Mouse (Mus musculus): Measurements from ENCODE around the gene Rhob. TPM values are rescaled to one million over a fixed set of nuclear protein-coding genes. Genes with fewer than 3 reads are reported as not detected.

Gene Rhob
- polyA plus RNA-seq, 3 experiments from 2014 or later = 0.15 to 2.8 (median 1.7) TPM

DNA sequence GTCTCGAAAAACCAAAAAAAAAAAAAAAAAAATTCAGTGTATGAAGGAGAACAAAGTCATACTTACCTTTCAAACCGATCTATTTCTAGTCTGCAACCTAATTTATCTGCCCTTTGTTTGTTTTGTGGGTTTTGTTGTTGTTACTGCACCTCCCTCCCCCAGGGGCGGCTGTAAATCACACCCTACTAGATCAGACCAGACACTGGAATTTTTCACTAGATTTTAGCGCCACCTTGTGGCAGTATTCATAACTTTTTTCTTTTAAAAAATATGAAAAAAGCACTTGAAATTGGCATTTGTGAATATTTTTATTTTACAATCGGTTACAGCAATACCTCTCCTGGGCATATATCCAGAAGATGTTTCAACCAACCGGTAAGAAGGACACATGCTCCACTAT, 2.7 kb upstream of the Rhob start:
- no peak for ATAC-seq

DNA sequence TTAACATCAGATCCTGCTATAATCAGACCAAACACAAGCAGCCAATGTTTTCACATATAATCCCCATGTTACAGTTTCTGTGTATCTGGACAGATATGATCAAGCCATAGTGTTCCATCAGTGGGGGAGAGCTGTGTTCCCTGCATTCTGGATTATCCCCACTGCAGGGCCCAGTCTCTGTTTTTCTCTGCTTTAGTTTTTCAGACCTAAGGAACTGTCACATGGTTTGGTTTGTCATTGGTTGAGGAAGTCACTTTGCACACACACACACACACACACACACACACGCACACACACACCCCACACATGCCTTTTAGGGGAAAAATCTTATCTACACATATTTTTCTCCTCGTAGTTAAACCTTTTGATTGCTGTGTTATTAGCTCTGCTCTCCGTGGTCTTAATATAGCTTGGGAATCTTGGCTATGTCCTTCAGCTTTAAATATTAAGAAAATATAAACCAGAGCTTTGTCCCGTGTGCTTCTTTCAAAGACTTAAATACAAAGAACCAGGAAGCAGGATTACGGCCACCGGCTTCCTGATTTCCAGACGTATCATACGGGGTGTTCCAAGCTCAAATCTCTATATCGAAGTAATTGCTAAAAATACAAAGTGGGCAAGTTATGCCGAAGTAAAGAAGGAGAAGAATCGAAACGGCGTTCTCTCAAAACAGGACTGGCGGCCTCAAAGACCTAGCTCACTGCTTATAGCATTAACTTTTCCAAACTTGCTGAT, 1.9 kb upstream of the Rhob start:
- no peak for ATAC-seq

DNA sequence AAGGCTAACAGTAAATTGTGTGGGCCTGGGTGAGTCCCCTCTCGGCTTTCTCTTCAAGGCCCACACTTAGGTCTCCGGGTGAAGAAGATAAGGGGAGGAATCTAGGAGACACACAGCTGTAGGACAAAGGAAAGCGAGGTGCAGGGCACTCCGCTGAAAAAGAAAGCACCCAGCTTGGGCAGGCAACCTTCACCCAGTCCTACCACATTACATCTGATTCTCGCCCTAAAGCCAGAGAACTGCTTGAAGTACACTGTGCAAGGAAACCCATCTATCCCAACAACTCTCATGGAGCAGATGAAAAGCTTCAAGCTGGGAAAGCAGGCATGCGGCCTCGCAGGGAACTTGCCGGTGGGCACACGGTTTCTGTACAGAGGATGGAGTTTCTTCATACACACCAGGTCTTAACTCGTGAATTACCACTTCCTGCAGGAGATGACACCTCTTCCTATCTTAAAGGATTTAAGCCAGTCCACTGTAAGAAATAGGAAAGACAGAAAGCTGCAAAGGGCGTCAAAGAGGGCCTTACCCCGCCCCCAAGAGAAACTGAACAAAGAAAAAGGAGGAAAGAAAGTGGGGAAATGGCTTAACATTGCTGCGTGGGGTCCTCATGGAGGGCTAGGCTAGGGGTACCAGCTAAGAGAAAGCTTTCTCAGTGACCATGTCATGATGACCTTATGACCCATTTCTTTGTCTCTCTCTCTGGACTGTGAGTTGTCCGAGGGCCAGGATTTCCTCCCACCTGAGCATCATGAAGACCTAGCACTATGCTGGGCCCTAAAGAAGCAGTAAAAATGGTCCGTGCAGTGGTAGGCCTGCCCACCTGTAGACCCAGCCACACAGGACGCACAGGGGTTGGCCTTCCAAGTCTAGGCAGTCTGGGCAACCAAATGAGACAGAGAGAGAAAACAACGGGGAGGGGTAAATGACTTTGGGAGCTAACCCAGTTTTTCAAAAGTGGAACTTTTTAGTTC, 1.1 kb upstream of the Rhob start:
- peak; percentile 1 for ATAC-seq

DNA sequence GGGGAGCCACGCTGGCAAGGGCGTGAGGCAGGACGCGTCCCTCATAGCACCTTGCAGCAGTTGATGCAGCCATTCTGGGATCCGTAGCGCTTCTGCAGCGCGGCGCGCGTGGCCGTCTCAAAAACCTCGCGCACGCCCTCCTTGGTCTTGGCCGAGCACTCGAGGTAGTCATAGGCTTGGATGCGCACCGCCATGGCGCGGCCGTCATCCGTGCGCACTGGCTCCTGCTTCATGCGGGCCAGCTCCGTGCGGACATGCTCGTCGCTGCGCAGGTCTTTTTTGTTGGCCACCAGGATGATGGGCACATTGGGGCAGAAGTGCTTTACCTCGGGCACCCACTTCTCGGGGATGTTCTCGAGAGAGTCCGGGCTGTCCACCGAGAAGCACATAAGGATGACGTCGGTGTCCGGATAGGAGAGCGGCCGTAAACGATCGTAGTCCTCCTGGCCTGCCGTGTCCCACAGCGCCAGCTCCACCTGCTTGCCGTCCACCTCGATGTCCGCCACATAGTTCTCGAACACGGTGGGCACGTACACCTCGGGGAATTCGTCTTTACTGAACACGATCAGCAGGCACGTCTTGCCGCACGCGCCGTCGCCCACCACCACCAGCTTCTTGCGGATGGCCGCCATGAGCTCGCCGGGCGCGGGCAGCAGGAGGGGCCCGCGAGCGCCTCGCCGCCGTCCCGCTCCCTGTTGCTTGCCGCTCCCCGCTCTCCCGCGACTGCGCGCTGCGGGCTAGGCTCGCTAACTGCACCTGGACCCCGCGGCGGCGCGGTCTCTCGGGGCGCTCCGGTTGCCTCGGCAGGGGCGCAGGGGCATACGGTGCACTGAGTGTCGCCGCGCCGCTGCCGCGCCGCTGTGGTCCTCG, 573 bp downstream of the Rhob start:
- peak; percentile 42 for ATAC-seq

DNA sequence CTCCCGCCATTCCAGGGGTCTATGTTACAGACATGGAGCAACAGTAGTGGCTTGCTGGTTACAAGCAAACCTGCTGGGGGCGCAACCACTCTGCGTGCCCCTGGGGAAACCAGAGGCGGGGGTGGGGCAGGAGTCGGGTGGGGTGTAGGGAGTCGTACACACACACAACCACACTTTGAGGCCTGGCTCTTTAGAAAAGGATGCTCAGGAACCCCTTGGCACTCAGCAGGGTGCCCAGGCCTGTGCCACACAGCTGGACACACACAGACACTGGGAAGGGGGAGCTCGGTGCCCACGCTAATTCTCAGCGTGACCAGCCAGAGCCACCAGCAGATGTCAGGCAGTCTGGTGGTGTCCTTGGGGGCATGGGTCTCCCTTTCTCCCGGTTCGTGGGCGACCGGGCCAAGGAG, 1.2 kb downstream of the Rhob start:
- no peak for ATAC-seq

DNA sequence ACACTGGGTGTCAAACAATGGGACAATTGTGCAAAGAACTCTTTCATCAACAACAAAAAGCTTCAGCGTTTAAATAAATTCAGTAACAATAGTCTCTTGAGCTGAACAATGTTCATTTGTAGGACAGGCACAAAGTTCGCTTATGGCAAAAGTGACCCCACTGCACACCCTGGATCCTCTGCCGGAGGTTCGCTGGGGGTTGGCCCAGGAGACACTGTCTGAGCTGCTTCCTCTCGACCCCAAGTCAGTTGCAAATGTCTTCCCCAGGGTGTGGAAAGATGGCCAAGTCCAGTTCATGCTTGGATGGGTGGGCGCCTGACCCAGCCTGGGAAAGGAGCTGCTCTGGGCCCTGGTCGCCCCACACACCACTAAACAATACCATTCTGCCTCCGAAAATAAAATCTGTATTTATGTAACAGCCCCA, 1.6 kb downstream of the Rhob start:
- ATAC-seq = no peak

DNA sequence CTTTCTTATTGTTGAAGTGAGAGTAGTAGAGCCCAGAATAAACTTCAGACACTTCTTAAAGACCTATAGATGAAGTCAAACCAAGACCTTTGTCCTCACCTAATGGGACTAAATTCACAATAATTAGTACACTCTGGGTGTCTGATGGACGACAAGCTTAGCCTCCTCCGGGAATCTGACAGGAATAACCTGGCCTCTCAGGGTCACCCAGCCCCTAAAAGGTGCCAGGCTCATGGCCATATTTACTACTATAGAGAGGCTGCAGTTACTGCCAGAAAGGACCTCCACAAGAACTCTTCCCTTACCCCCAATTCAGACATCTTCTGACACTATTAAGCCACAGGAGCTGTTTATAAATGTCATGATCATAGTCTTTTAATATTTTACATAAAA, 2.5 kb downstream of the Rhob start:
- no peak for ATAC-seq

DNA sequence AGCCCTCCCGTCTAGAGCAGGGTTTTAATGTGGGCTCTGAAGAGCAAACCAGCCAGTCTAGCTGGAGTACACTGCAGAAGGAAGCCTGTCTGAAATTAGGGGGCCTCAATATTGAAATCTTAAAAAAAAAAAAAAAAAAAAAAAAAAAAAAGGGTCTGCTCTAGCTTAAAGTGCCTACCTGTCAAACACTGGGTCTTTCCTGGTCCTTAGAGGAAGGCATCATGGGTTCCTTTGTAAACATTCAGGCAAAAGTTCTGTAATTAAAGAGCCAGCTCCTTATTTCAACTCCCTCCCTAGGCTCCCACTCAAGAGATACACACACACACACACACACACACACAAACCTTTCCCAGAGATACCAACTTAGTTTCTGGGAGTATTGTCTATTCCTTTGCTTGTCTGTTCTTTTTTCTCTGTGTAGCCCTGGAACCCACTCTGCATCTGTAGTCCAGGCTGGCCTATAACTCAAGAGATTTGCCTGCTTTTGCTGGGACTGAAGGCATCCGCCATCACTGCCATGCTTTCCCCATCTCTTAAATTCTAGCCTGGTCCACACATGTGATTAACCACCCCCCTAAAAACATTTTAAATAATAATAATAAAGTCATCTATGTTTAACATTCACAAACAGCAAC, 3.0 kb downstream of the Rhob start:
- ATAC-seq = no peak

DNA sequence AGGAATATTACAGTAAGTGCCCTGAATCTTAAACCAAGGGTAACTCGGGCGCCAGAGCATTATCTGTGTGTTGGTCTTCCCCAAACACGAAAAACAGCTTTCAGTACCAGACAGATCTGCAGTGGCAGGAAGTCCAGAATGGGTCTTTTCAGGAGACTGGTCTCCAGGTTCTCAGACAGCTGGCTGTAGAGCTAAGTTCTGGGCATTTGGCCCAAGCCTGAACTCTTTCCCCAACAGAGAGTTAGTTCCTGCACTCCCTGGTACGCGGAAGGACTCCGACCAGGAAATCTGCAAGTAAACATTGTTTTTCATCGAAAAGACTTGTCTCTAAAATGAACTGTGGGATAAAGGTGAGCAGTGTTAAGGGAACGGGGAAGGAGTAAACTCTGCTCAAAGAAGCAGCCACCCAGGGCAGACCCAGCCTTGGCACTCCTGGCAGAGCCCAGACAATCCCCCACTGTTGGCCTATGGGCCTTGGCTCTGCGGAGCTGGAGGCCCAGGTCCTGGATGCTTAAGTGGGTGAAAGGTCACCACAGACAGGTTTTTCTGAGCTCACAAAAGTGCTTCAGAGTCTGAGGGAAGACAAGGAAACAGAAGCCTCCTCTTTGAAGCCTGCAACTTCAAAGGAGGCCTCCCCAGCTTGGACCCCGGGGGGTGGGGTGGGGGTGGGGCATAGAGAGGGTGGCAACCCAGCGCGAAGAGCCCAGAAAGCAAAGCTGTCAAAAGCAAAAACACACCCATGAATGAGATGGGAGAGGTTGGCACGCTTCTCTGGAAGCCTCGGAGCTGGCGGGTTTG, 3.7 kb downstream of the Rhob start:
- no peak for ATAC-seq

DNA sequence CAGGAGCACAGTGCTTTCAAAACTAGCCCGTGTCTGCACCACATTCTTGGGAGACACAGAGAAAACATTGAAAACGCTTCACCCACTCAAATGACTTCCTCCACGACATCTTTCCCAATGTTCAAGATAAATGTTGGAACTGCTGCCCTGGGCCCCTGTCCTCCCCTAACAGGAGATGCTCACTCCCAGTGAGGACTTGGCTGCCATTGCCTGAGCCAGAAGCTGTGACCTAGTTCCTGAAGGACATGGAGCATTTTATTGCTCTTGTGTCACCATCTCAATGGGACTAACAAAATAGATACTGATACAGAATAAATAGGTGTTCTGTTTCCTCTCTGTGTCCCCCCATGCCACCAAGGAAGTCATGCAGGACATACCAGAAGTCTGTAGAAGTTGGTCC, 5.1 kb downstream of the Rhob start:
- ATAC-seq = no peak

DNA sequence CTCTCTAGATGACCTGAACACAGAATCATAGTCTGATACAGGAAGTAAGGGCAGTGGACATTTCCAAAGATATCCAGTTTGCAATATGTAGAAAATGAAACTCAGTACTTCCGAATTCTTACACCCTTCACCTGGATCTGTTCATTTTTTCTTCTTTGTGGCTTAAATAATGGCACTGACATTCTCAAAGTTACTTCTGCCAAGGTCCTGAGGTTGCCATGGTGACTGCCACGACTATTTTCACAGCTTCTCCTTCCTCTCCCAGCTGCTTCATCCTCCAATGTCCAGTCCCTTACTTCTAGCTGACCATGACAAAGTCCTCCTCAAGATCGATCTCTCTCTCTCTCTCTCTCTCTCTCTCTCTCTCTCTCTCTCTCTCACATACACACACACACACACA, 6.4 kb downstream of the Rhob start:
- ATAC-seq = no peak

DNA sequence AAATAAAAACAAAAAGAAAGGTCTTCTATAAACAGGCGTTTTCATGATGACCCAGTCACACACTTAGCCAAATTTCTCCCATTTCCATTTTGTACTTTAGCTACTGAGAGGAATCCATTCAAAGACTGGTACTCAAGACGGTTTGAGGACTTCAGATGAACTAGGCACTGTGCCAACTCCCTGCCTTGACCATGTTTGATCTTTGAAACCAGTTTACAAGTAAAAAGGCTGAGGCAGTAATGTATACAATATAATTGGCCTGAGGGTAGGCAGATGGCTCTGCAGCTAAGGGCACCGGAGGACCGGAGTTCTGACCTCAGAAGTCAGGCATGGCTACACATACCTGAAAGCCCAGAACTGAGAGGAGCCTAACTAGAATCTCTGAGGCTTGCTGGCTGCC, 10.7 kb downstream of the Rhob start:
- no peak for ATAC-seq

DNA sequence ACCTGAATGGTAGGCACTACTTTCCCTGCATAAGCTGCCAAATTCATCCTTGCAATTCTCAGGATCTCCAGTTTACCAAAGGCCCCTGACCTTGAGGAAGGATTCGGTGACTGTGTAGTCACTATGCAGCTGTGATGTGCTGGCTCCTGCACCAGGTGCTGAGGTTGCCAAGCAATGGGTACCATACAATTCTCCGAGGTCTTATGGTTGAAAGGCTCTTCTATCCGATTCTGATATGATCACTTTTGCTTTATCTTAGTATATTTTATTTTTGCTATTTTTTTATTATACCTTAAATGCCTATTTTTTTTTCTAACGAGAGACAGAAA, 11.2 kb downstream of the Rhob start:
- no peak for ATAC-seq

DNA sequence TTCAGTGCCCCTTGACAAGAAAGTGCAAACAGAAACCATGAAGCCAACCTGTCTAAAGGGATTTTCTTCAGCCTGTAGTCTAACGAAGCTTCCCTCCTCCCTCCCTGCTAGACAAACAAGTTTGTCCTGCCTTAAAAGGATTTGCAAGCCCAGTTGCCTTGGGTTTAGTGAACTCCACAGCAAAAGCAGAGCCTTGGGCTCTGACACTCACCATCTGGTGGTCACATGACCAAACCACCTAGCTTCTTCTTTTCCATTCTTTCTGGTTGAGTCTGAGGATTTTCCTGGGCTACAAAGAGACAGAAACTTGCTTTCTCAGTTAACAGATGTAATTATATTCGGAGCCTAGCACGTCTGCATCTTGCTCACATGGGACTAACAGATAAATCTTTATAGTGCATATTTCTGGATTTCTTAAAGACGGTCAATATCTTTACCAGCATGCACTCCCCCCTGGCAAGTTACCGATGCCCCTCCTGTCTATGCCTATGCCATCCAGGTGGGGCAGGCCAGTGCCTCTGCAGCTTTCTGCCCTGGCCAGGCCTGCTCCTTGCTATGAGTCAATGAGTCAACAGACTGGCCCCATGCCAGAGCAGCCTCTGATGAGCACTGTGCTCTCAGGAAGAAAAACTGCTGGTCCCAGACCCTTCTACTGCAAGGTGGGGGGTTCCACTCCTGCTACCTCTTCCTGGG, 11.7 kb downstream of the Rhob start:
- ATAC-seq = no peak

DNA sequence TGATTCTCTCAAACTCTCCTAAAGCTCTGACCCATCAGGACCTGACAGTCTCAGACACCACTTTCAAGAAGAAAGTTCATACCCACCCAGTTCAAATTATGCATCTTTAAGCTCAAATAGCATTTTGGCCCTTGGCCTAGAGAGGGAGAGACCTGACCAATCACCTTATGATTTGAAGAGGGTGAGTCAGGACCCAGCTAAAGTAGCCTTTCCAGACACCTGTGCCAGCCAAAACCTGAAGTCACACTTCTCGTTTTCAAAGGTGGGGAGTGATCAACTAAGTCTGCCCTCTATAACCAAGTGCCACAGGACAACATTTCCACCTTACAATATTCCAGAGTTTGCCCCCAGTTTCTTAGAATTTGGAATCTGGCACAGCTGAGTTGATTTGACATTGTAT, 12.5 kb downstream of the Rhob start:
- no peak for ATAC-seq

DNA sequence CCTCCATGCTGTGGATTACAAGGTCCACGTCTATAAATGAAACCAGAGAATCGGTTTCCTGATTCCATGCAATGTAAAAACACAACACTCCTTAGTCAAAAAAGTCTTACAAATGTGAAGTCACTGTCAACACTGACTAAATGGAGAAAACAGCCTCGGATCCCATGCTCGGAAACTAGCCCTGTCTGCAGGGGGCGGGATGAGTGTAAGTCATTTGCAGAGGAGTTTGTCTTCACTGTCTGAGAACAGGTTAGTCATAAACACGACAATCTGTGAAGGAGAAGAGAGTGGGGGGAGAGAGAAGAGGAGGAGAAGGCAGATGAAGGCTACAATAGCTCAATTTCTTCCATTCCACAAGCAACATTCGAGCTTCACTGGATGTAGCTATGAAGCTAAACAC, 14.6 kb downstream of the Rhob start:
- ATAC-seq = no peak

DNA sequence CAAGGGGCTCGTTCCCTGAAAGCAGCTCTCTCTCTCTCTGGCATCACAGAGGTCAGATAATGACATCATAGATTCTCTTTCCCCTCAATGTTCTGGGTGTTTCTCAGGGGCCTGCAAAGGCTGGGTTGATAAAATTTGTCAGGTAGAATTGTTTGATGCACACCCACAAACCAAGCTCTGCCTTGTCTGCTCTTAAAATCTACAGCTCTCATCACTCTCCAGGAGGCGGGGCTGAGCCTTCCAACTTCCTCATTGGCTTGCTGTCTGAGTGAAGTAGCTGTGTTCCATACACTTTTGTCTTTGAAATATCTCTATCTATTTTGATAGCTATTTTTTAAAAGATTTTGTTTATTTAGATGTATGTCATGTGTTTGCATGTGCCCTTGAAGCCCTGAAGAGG, 17.6 kb downstream of the Rhob start:
- ATAC-seq = no peak

DNA sequence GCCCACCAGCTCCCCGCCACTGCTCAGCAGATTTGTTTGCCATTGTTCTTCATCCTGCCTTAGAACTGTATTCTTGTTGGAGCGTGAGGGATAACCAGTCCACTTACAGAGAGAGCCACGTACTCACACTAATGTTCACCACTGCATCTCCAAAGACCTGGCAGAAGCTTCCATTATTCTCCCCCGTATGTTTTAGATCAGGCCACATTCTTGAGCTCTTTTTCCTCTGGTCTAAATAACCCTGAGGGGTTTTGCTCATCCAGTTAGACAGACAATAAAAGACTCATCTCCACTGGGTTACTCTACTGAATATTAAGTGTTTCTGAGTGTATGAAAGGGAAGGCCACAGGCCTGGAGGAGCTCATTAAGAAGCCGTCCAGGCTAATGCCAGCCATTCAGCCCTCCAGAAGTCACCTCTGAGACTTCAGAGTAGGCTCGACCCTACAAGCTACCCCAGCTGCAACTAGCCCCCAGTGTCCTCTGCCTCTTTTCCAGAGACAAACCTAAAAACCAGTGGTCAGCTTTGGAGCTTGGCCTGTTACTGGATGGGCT, 24.9 kb downstream of the Rhob start:
- no peak for ATAC-seq

DNA sequence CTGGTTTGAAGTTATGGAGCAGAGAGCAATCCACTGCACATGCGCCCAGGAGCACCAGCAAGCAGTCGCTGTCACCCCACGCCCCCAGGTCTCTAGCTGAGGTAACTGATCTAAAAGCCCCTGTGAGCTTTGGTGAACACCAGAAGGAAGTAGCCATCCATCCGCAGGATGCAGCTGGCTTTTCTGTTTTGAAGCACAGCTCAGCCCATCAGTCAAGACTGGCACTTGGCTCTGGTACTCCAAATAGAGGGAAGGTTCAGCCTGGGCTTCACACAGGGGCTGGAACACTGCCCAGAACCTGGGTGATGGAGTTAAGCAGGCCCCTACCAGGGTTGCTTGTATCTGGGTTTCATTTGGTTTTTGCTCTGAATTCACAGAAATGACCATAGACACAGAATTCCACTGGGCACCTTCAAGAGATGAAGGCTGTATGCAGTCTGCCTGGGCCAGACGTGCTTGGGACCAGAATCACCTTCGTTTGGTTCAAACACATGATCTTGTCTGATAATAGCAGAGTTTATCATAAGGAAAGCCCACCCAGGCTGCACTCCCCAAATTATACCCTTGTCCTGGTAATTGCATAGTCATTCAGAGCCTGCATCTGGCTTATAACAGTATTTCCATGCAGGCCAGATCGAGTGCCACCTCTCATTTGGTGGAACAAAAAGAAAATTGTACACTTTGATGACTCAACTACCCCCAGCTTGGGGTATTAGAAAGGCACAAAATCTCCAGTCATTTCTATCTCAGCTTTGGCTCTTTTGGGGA, 27.0 kb downstream of the Rhob start:
- no peak for ATAC-seq

DNA sequence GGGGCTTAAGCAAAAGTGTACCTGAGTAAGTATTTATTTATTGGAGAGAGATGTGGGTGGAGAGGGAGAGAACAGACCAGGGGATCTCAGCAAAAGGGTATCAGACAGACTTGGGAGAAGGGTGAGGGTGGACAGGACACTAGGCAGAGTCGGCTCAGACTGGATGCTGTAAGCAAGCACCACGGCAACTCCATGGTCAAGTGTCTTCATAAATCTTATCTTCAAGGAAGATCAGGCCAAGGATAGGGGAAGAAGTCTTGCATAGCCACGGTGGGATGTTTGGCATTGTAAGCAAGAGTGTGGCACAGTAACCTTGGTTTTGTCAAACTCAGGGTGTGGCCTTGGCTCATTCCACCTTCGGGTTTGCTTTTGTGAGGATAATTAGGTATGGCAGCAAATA, 27.8 kb downstream of the Rhob start:
- no peak for ATAC-seq

All from inflammation-experienced regulatory T-cells, adult 6 months (primary cell).